Mouse (Mus musculus) midbrain, embryonic 14.5 days (tissue): ENCODE measurements at regions not wholly inside any gene's neighbourhood (a gene's known extent, or its start where the extent isn't known, plus 50 kb on each side); places are given as distances from the start of the nearest gene placed in this dataset.

Experiments
- ATAC-seq: fragments of 200-750 bp; cut with Nextera tagmentation; 2 replicates; pipeline ENCODE4 v1.8.0; 2017; ENCODE audit warnings: moderate number of reproducible peaks, moderate library complexity; ENCODE audit not compliant: low FRiP score, low TSS enrichment
- DNase-seq: peaks from one replicate; pipeline ENCODE4 v3.0.0-alpha.2; 2015
- H3K27ac ChIP-seq: fragments of 300-500 bp; sonication (generic); replicated peaks from 2 replicates; pipeline ENCODE4 v1.5.1; 2014; ENCODE audit warnings: mild to moderate bottlenecking, low read depth, low read length, moderate library complexity
- H3K27me3 ChIP-seq: fragments of 300-500 bp; sonication (generic); 2 replicates; pipeline ENCODE4 v1.6.1; 2014; ENCODE audit warnings: low read length, control low read depth, mixed read lengths; ENCODE audit not compliant: control insufficient read depth, insufficient read depth
- H3K36me3 ChIP-seq: fragments of 300-500 bp; sonication (generic); 2 replicates; pipeline ENCODE4 v1.6.1; 2014; ENCODE audit warnings: low read length, control low read depth; ENCODE audit not compliant: control insufficient read depth, insufficient read depth
- H3K4me1 ChIP-seq: fragments of 300-500 bp; sonication (generic); 2 replicates; pipeline ENCODE4 v1.6.1; 2014; ENCODE audit warnings: mild to moderate bottlenecking, antibody characterized with exemption, low read length, control low read depth; ENCODE audit not compliant: control insufficient read depth, insufficient read depth
- H3K4me2 ChIP-seq: fragments of 300-500 bp; sonication (generic); 2 replicates; pipeline ENCODE4 v1.6.1; 2014; ENCODE audit warnings: mild to moderate bottlenecking, low read length, moderate library complexity
- H3K4me3 ChIP-seq: fragments of 300-500 bp; sonication (generic); replicated peaks from 2 replicates; pipeline ENCODE4 v1.5.1; 2014; ENCODE audit warnings: low read depth, low read length
- H3K9ac ChIP-seq: fragments of 300-500 bp; sonication (generic); replicated peaks from 2 replicates; pipeline ENCODE4 v1.6.1; 2014; ENCODE audit warnings: mild to moderate bottlenecking, low read length, moderate library complexity
- H3K9me3 ChIP-seq: fragments of 300-500 bp; sonication (generic); 2 replicates; pipeline ENCODE4 v1.6.1; 2016; ENCODE audit warnings: low read length, control low read depth, mixed read lengths; ENCODE audit not compliant: control insufficient read depth
- WGBS: fragments of 180-500 bp; shearing (Covaris S2); extraction: QIAGEN DNeasy Blood & Tissue Kit; methylation state at CpG from one replicate; pipeline ENCODE4 v1.1.7; 2014; 5-methylcytosine and 5-hydroxymethylcytosine counted together

GRCm38 (mm10) chr4:140406913-140407312, 160.3 kb upstream of the Igsf21 start:
- ATAC-seq = no peak
- H3K27me3 ChIP-seq = no peaks in the 10 kb centered on the region
- no peaks in the 10 kb centered on the region for H3K9me3 ChIP-seq
- no peak overlapping the region for H3K4me3 ChIP-seq
- H3K27ac ChIP-seq = peak overlapping the region; percentile 47; the same call in 1 of the 2 replicates
- WGBS = 80% methylated on average over 4 of the region's 4 CpGs
- no peak overlapping the region for H3K9ac ChIP-seq
- no peak overlapping the region for H3K4me2 ChIP-seq
- peaks cover 14% of the 10 kb centered on the region for H3K4me1 ChIP-seq
- H3K36me3 ChIP-seq = no peaks in the 10 kb centered on the region
- no peak for DNase-seq

- 18% methylated on average over 7 of the region's 7 CpGs for WGBS
- Histone ChIP-seq H3K9me3 (no peaks in the 10 kb centered on the region), H3K27ac (peak overlapping the region; percentile 47; the same call in 1 of the 2 replicates)
Observed at GRCm38 (mm10) chr4:140405993-140406881, 159.7 kb upstream of the Igsf21 start.

GRCm38 (mm10) chr4:140405427-140405826, 158.8 kb upstream of the Igsf21 start:
- Histone ChIP-seq H3K4me3 (no peak overlapping the region), H3K9ac (no peak overlapping the region), H3K9me3 (no peaks in the 10 kb centered on the region), H3K27me3 (no peaks in the 10 kb centered on the region), H3K27ac (no peak overlapping the region), H3K4me2 (no peak overlapping the region), H3K36me3 (no peaks in the 10 kb centered on the region), H3K4me1 (peaks cover 14% of the 10 kb centered on the region)
- no peak for ATAC-seq
- no peak for DNase-seq
- WGBS = 88% methylated on average over 9 of the region's 9 CpGs

More at GRCm38 (mm10) chr4:140405993-140406881, 159.7 kb upstream of the Igsf21 start:
- no peak overlapping the region for H3K9ac ChIP-seq
- H3K36me3 ChIP-seq = no peaks in the 10 kb centered on the region
- H3K4me2 ChIP-seq = no peak overlapping the region
- ATAC-seq = peak; percentile 78; the same call in 1 of the 2 replicates
- DNase-seq = peak; percentile 81
- no peak overlapping the region for H3K4me3 ChIP-seq
- no peaks in the 10 kb centered on the region for H3K27me3 ChIP-seq
- H3K4me1 ChIP-seq = peaks cover 14% of the 10 kb centered on the region

GRCm38 (mm10) chr4:140403128-140403527, 156.5 kb upstream of the Igsf21 start:
- no peaks in the 10 kb centered on the region for H3K9me3 ChIP-seq
- ATAC-seq = no peak
- peaks cover 14% of the 10 kb centered on the region for H3K4me1 ChIP-seq
- DNase-seq = peak; percentile 76
- H3K27me3 ChIP-seq = no peaks in the 10 kb centered on the region
- WGBS = 37% methylated on average over 8 of the region's 8 CpGs
- H3K9ac ChIP-seq = no peak overlapping the region
- H3K4me3 ChIP-seq = no peak overlapping the region
- H3K36me3 ChIP-seq = no peaks in the 10 kb centered on the region
- no peak overlapping the region for H3K4me2 ChIP-seq
- H3K27ac ChIP-seq = no peak overlapping the region

GRCm38 (mm10) chr4:140402319-140402718, 155.7 kb upstream of the Igsf21 start:
- DNase-seq = peak; percentile 56

GRCm38 (mm10) chr4:140401632-140402031, 155.0 kb upstream of the Igsf21 start:
- Histone ChIP-seq H3K9ac (no peak overlapping the region), H3K36me3 (no peaks in the 10 kb centered on the region), H3K27ac (no peak overlapping the region), H3K4me1 (peaks cover 12% of the 10 kb centered on the region), H3K4me2 (no peak overlapping the region), H3K27me3 (no peaks in the 10 kb centered on the region), H3K9me3 (no peaks in the 10 kb centered on the region), H3K4me3 (no peak overlapping the region)
- WGBS = 82% methylated on average over 10 of the region's 10 CpGs
- DNase-seq (no peak), ATAC-seq (no peak)

More at GRCm38 (mm10) chr4:140402319-140402718, 155.7 kb upstream of the Igsf21 start:
- peaks cover 14% of the 10 kb centered on the region for H3K4me1 ChIP-seq
- H3K27me3 ChIP-seq = no peaks in the 10 kb centered on the region
- H3K4me2 ChIP-seq = no peak overlapping the region
- 52% methylated on average over 7 of the region's 7 CpGs for WGBS
- H3K36me3 ChIP-seq = no peaks in the 10 kb centered on the region
- no peak overlapping the region for H3K9ac ChIP-seq
- no peak overlapping the region for H3K27ac ChIP-seq
- H3K9me3 ChIP-seq = no peaks in the 10 kb centered on the region
- no peak for ATAC-seq
- H3K4me3 ChIP-seq = no peak overlapping the region

GRCm38 (mm10) chr4:140396548-140396947, 150.0 kb upstream of the Igsf21 start:
- H3K9ac ChIP-seq = no peak overlapping the region
- no peaks in the 10 kb centered on the region for H3K36me3 ChIP-seq
- H3K9me3 ChIP-seq = no peaks in the 10 kb centered on the region
- H3K27me3 ChIP-seq = no peaks in the 10 kb centered on the region
- no peak overlapping the region for H3K27ac ChIP-seq
- ATAC-seq (no peak), DNase-seq (peak; percentile 67)
- WGBS = 60% methylated on average over 8 of the region's 8 CpGs
- no peaks in the 10 kb centered on the region for H3K4me1 ChIP-seq
- no peak overlapping the region for H3K4me3 ChIP-seq
- H3K4me2 ChIP-seq = no peak overlapping the region

GRCm38 (mm10) chr4:140392290-140392689, 145.7 kb upstream of the Igsf21 start:
- 53% methylated on average over 7 of the region's 7 CpGs for WGBS
- Histone ChIP-seq H3K27me3 (no peaks in the 10 kb centered on the region), H3K9ac (no peak overlapping the region), H3K4me3 (no peak overlapping the region), H3K36me3 (no peaks in the 10 kb centered on the region), H3K27ac (0 out of 2 replicates have a peak overlapping the region, but pooled peaks have one; percentile 13), H3K9me3 (no peaks in the 10 kb centered on the region), H3K4me2 (no peak overlapping the region), H3K4me1 (peaks cover 3% of the 10 kb centered on the region; the same call in 1 of the 2 replicates)
- peak; percentile 54 for DNase-seq
- ATAC-seq = no peak
